Mouse (Mus musculus) cerebellum, adult 8-10 months (tissue): ENCODE results near the gene Atg9a.

Experiments used
- DNase-seq: peaks from one replicate; pipeline ENCODE4 v3.0.0; 2022

The Atg9a gene

DNA sequence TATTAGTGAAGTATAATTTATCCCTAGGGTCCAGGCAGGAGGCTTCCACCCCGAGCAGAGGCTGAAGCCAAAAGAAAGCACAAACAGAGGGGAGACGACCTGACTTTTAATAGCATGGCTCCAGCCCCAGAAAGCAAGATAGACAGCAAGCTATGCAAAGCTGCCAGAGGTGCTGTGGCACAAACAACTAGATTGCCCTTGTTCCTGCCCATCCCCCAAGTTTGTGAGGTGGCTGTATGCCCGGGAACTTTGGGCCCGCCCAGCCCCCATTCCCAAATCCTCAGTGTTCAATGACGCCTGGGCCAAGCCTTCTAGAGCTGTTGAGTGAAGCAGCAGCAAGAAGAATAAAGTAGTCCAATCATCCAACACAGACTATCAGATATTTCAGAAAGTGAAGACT lies 22.9 kb upstream of the Atg9a start:
- DNase-seq: peak; percentile 47

DNA sequence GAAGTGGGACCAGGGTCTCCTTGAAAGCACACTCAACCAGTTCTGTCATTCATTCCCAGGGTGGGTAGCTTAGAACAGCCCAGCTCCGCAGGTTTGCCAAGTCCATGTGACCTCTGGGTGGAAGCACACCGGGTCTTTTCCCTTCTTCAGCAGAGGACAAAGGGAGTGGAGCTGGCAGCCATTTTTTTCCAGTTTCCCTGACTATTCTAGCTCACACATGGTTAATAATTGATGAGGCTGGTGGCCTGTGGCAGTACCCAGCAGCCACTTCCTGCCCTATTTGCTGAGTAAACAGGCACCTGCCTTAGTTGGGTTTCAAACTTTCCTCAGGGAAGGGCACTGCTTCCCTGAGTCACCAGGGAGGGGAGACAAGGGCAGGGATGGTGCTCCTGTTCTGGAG lies 22.4 kb upstream of the Atg9a start:
- DNase-seq: no peak

- DNase-seq: no peak
These were observed 21.1 kb upstream of the Atg9a start for GRCm38 (mm10) chr1:75213096-75213495.

DNA sequence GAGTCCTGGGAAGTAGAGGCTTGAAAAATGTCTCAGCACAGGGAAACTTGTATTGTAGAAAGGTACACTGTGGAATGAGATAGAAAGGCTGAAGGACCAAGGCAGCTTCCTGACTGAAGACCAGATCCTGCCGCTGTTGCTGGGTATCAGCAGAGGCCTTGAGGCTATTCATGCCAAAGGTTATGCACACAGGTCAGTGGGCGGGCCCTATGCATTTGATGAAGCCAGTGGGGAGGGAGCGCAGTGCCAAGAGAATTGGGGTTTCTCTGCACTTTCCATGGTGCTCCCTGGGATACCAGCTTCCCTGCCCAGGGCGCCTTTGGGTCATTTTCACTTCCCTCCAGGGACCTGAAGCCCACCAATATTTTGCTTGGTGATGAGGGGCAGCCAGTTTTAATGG lies 20.5 kb upstream of the Atg9a start:
- no peak for DNase-seq

- DNase-seq: no peak
These were observed 19.2 kb upstream of the Atg9a start for GRCm38 (mm10) chr1:75211141-75211708.

GRCm38 (mm10) chr1:75210136-75211087 lies 18.4 kb upstream of the Atg9a start, which contains the start of the genes Glb1l and Stk16:
Gene Glb1l (minus strand): TSS chr1:75210813.
Gene Stk16 (plus strand): TSS chr1:75210838.
- peak; percentile 93 for DNase-seq

GRCm38 (mm10) chr1:75208967-75209678 lies 17.1 kb upstream of the Atg9a start:
- DNase-seq: no peak

DNA sequence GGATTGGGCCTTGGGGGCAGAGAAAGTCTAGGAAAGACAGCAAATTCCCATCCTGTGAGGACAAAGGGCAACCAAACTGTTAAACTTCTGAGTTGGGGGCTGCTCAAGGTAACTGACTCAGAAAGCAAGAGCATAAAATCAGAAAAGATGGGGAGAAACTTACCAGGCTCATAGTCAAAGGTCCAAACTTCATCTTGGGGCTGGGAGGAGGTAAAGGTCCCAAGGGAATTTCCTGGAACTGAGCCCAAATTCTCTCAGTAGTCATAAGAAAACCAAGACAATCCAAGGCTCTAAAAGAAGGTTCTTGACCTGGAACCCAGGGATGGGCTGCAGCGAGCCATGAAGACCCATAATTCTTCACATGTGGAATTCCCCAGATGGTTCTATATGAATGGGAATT lies 9.2 kb upstream of the Atg9a start:
- no peak for DNase-seq

DNA sequence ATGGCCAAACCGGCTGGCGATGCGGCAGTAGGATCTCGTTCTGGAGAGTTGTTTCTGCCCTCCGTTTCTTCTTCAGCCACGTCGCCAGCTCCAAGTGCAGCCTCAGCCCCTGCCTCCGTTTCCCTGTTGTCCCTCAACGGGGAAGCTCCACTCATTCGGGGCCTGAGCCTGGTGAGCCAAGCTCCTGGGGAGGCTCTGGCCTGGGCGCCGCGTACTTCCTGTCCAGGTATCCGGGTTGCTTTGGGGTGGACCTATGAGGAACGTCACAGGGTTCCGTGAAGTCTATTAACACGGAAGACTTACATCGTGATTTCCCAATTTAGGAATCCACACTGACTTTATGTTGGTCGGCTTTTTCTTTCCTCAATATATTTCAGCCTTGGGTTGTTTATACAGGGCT lies 456 bp upstream of the Atg9a start:
- no peak for DNase-seq

GRCm38 (mm10) chr1:75191258-75191621 lies 756 bp downstream of the Atg9a start:
- DNase-seq: no peak

DNA sequence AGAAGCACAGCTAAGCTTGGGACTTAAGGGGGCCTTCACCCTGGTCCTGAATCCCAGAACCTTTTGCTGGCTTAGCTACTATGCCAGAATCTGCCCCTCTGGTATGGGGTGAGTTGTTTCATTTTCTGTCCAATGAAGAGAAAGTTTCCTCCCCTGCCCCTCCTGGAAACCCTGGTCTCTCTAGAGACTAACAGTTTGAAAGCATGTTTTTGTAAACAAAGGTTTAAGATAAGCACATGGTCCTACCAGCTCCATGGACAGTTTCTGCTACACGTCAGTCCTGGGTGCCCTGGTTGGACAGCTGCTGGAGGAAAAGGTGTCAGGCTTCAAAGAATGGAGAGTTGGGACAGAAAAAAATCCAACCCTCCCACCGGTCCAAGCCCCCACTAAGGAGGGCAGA lies 1.4 kb downstream of the Atg9a start:
- DNase-seq: no peak

DNA sequence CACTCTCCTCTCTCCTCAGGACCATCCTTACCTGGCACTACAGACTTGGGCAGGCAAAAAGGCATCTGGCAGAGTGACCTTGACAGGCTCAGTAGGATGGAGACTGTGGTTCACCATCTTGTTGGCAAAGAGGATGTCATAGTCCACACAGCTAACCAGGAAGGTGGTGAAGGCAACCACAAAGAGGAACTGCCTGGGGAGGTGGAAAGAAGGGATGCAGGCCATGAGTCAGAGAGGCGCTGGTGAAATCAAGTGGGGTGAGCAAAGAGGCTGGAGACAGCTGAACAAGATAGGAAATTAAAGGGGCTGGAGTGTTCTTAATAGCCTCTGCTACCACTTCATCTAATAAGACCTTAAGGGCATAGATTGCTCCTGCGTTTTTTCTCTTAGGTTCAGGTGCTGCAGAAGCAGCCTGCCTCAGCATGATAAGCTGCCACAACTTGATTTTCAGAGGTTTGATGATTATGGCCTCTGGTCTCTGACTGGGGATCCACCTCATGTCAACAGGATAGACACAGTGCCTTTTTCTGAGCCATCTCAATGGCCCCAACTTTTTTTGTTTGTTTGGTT lies 4.0 kb downstream of the Atg9a start:
- no peak for DNase-seq

DNA sequence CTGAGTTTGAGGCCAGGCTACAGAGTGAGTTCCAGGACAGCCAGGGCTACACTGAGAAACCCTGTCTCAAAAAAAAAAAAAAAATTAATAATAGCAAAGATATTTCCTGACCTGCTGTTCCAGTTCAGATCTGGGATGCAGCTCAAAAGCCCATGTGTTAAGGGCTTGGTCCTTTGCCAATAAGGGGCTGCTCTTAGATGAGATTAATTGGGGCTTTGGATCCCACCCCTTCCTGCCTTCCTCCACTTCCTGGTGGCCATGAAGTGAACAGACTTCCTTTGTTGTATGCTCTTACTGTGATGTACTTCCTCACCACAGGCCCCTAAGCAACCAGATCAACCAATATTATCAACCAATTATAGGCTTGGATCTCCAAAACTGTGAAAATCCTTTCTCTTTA lies 4.9 kb downstream of the Atg9a start:
- DNase-seq: no peak

GRCm38 (mm10) chr1:75185495-75185894 lies 6.5 kb downstream of the Atg9a start:
- no peak for DNase-seq

GRCm38 (mm10) chr1:75182160-75182559 lies 9.8 kb downstream of the Atg9a start:
- DNase-seq: no peak

DNA sequence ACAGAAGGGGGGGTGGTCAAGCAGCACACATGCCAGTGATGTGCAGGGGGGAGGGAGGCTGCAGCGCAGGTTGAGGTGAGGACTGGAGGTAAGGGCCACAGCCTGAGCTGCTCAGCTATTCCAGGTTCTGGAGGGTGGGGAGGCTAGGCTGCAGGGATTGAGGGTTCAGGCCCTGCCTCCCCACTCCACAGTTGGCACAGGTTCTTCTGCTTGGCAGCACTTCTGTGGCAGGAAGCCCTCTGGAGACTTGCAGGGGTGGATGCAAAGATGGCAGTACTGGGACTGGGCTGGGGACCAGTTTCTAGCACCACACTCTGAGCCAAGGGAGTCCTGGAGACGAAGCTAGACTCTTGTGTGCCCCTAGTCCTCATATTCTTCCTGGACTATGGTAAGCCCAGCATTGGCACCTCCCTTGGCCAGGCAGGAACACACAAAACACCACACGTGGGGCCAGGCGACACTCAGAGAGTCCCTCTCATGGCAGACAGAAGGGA lies 10.6 kb downstream of the Atg9a start:
- DNase-seq: no peak

DNA sequence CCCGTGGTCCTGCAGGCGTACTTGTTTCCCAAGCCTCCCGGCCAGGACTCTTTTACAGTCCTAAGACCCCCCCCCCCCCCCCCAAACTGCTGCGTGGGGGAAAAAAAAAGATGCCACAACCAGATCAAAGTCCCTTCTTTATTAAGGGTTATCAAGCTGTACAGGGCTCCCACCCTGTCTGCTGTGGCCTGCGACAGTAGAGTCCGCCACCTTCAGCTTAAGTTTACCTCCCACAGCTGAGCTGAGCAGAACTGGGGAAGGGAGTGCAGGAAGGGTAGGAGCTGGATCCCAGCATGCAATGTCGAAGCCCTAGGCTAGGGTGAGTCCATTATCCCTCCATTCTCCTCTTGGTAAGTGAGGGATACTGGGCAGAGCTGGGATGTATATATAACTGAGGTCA lies 11.3 kb downstream of the Atg9a start:
- no peak for DNase-seq

DNA sequence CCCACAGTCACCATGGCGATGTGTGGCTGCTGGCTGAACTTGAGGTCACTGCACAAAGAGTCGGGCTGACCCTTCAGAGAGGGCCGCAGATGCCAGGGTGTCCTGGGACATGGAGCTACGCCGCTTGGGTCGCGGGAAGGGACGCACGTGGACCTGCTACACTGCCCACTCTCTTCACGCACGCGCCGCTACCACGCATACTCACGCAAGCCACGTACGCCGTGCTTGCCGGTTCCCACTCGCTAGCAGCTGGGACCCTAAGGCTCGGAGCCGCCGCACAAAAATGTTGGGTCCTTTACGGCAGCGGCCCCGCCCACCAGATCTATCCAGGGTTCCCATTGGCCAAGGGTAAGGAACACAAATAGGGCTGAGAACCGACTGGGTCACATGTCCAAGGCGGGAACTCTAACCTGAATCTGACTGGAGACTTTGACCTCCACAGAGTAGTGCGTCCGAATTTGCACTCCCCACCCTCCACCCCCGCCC lies 11.8 kb downstream of the Atg9a start, which contains the start of gene Abcb6:
Gene Abcb6, minus strand, starts transcription at position 288 of the 486 bp plus-strand sequence.
- peak; percentile 78 for DNase-seq

GRCm38 (mm10) chr1:75179334-75180104 lies 12.5 kb downstream of the Atg9a start:
- peak; percentile 46 for DNase-seq

GRCm38 (mm10) chr1:75168472-75169464 lies 23.2 kb downstream of the Atg9a start, which contains the start of gene Zfand2b:
Gene Zfand2b (plus strand): TSS chr1:75168646.
- DNase-seq: peak; percentile 98

DNA sequence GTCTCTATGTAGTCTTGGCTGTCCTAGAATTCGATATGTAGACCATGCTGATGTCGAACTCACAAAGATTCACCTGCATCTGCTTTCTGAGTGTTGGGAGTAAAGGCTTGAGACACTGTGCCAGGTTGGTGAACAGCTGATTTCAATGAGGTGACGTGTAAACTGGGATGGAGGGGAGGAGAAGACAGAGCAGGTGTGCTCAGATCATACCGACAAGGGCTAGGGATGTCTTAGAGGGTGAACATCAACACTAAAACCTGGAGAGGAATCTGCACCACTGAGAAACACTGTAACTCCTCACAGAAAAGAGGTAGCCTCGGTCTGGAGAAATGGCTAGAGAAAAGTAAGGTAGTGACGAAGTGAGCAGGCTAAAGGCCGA lies 23.9 kb downstream of the Atg9a start:
- DNase-seq: no peak
